Mouse (Mus musculus): Measurements from ENCODE around the gene Ino80d.
A peak's percentile ranks its signal among the peaks of the same experiment; 100 is the strongest.

Ino80d gene

DNA sequence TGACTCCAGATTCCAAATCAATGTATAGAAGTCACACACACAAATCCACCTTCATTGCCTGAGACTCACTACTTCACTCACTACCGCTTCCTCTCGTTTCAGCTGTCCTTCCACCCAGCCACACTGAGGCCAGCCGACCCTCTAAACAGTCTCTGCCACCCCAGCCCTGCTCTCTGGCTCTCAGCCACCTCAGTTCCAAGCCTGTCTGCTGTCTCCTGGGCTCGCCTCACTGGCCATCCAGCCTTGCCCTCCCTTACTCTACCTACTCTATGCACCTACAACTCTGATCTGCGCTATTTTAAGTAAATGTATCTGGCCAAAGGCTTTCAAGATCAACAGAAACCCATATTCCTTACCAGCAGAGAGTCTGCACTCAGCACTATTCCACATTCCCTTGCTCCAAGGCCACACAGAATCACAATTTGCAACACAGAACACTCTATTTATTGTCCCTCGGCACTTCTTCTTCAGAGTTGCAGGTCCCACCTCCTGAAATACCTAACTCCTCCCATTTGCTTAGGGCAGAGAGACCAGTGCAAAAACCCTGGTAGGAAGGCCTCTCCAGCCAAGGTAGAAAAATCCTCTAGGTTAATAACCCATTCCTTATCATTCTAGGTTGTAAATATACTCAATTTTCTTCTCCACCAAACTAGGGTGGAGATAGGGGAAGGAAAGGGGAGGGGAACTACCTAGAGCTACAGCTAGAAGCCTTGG is 6.7 kb downstream of the Ino80d start:
- DNase-seq (ENCODE audit: extremely low read depth, low read depth, low spot score): no peak

DNA sequence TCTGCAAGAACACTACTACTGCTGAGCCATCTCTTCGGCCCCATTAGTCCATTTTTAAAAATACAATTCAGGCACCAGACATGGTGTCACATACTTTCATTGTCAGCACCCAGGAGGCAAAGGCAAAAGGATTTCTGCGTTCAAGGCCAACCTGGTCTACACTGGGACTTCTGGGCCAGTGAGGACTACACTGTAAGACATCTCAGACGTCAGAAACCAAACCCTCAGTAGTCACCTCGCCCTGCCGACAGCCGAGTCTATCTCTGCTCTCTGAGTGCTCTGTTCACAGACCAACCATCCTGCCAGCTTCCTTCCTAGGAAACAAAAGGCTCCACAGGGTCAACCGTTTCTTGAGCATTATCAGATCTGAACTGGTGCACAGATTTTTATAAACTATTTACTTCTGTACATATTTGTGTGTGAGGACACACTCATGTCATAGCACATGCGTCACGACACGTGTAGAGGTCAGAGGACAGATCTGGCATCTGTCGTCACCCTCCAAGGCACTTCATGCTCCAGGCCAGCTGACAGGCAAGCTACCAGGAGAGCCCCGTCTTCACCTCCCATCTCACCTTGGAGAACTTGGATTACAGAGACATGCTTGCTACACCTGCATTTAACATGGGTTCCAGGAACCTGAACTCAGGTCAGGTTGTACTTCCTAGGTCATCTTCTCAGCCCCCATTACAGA is 11.6 kb downstream of the Ino80d start:
- DNase-seq (ENCODE audit: extremely low read depth, low read depth, low spot score): no peak

DNA sequence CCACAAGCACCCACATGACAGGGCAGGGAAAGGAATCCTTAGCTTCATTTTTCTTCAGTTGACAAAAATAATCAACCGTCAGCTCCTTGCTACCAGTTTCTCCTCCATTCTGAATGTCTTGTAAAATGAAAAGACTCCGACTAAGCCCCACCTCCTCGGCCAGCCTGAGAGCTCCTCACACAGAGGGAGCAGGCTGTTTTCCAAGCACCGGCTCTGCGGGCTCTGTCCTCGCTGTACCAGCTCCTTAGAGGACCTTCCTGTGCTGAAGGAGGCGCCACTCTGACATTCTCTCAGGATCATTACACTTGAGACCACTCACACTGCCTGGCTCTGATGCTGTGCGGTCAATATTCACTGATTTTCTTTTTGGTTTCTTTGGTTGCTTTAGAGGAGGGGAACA is 14.3 kb downstream of the Ino80d start:
- no peak for DNase-seq (ENCODE audit: extremely low read depth, low read depth, low spot score)

DNA sequence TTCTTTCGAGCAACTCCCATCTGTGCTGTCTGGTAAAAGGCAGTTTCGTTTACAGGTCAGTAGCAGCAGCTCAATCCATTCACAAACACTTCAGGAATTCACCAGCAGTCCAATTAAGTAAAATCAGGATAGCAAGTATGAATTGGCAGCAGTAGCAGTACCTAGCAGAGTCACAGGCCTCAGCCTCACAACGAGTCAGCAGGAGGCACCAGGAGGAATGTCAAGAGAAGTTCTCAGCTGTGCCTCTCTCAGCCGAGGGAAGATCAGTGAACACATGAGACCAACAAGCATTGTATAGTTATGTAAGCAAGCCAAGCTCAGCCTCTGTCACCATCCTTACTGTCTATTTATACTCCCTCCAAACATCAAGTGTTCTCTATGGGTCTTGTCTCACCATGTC is 15.6 kb downstream of the Ino80d start:
- DNase-seq (ENCODE audit: extremely low read depth, low read depth, low spot score): no peak

GRCm38 (mm10) chr1:63096071-63096470 is 18.4 kb downstream of the Ino80d start:
- DNase-seq (ENCODE audit: extremely low read depth, low read depth, low spot score): no peak

DNA sequence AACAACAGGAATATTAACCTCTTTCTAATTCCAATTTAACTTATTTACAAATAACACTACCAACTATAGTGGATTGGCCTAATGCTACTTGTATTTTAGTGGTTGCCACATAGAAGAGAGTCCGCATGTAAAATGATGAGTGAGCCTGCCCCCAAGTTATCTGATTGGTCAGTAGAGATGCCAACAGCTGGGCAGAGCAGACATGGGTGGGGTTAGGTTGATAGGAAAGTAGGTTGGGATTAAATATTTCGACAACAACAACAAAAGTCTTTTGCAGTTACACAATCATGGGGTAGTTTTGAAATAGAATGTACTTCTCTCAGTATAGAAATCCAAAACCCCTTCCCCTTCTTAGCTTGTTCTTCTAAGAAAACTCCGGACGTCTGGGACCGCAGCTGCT is 24.7 kb downstream of the Ino80d start:
- peak; percentile 34 for DNase-seq (ENCODE audit: extremely low read depth, low read depth, low spot score)

- no peak for DNase-seq (ENCODE audit: extremely low read depth, low read depth, low spot score)
Observed at GRCm38 (mm10) chr1:63088614-63089013, 25.9 kb downstream of the Ino80d start.

GRCm38 (mm10) chr1:63080277-63080676 is 34.2 kb downstream of the Ino80d start:
- no peak for DNase-seq (ENCODE audit: extremely low read depth, low read depth, low spot score)

GRCm38 (mm10) chr1:63076383-63076782 is 38.1 kb downstream of the Ino80d start:
- DNase-seq (ENCODE audit: extremely low read depth, low read depth, low spot score): no peak

DNA sequence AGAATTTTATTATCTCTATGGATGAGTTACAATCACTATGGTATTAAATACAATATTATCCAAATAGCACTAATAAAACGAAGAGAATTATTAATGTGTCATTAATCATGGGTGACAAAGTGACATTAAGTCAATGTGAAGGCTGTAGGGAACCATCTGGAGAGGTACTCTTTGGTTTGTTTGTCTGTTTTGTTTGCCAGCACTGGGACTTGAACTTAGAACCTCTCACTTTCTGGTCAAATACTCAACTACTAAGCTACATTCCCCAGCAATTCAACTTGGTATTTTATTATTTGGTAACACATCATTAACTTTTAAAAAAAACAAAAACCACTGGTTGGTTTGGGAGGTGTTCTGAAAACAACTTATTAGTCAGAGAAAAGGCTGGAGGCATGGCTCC is 43.1 kb downstream of the Ino80d start:
- DNase-seq (ENCODE audit: extremely low read depth, low read depth, low spot score): no peak

DNA sequence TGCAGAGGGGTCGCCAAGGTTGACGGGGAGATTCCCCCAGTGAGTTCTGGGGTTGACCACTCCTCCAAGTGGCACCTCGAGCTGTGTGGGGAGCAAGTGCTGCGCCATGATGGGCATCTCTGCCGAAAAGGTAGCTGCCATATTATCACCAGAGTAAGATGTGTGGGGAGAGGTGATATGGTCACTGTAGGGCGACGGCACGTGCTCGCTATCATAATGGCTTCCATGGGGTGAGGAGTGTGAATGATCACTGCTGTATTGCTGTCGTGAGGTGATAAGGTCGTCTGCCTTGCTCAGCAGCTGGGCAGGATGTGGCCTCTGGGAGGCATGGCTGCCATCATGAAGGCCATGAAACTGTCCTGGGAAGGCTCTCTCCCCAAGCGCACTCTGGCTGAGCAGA is 56.1 kb downstream of the Ino80d start:
- no peak for DNase-seq (ENCODE audit: extremely low read depth, low read depth, low spot score)

DNA sequence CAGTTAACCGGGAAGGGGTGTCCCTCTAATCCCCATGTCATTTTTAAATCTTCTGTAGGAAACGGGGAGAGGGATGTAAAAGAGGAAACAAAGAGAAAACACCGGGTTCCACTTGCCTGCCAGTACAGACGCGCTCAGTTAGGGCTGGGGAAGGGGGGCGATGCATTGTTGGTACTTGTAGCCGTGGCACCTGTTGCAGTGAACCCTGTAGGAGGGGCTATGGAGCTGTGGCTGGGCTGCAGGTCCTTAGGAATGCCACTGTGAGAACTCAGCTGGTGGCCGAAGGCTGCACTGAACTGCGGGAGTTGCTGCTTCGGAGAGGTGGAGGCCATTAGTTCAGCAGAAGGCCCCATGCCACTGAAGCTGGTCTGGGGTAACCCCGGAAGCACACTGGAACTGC is 56.6 kb downstream of the Ino80d start:
- DNase-seq (ENCODE audit: extremely low read depth, low read depth, low spot score): no peak

- DNase-seq (ENCODE audit: extremely low read depth, low read depth, low spot score): no peak
Observed at GRCm38 (mm10) chr1:63057318-63057717, 57.1 kb downstream of the Ino80d start.

- no peak for DNase-seq (ENCODE audit: extremely low read depth, low read depth, low spot score)
Observed at GRCm38 (mm10) chr1:63055386-63055785, 59.1 kb downstream of the Ino80d start.

- no peak for DNase-seq (ENCODE audit: extremely low read depth, low read depth, low spot score)
Observed at GRCm38 (mm10) chr1:63050866-63051265, 63.6 kb downstream of the Ino80d start.

DNA sequence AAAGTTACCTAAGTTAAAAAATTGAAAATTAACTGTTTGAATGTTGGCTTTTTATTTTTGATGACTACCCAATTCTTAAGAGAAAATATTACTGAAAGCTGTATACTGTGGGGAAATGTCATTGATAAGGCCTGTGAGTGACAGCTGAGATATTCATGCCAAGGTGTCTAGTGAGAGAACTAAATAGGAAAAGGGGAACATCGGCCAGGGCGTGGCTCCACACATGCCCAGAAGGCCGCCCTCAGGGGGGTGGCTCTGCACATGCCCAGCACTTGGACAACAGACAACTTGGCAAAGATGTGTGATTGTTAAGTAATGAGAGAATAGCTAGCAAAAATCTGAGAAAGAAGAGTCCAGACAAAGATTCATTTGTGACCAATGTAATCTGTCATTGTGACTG is 64.5 kb downstream of the Ino80d start:
- DNase-seq (ENCODE audit: extremely low read depth, low read depth, low spot score): no peak

DNA sequence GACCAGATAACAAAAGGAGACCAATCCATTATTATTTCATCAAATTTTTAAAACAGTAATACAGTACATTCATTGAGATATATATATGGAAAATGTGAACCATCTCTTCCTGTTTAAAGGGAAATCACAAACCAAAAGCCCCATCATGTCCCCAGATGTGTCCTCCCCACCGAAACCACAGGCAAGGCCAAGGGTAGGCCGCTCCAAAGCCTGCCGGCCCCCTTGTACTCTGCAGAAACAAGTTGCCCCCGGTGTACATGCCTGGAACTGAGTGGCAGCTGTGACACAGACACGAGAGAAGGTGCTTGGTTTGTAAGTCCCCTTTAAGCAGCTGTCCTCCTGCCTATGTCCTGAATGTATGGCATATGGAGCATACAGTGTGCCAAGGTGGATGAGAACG is 66.5 kb downstream of the Ino80d start:
- DNase-seq (ENCODE audit: extremely low read depth, low read depth, low spot score): no peak

GRCm38 (mm10) chr1:63032929-63033328 is 81.5 kb downstream of the Ino80d start:
- DNase-seq (ENCODE audit: extremely low read depth, low read depth, low spot score): no peak

DNA sequence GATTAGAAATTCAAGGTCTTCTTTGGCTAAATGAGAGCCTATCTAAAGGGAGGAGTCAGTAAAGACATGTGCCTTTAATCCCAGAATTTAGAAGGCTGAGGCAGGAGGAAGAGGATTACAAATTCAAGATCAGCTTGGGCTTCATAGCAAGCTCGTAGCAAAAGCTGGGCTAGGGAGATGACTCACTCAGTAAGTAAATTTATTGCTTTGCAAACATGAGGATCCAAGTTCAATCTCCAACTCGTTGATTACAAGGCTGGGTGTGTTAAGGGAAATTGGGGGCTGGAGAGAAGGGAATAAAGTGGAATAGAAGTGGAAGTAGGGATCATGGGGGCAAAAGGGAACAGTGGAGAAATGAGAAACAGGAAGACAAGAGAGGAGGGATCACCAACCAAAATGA is 94.6 kb downstream of the Ino80d start:
- no peak for DNase-seq (ENCODE audit: extremely low read depth, low read depth, low spot score)

- DNase-seq (ENCODE audit: extremely low read depth, low read depth, low spot score): no peak
Observed at GRCm38 (mm10) chr1:63005013-63005646, 109.3 kb downstream of the Ino80d start.

DNA sequence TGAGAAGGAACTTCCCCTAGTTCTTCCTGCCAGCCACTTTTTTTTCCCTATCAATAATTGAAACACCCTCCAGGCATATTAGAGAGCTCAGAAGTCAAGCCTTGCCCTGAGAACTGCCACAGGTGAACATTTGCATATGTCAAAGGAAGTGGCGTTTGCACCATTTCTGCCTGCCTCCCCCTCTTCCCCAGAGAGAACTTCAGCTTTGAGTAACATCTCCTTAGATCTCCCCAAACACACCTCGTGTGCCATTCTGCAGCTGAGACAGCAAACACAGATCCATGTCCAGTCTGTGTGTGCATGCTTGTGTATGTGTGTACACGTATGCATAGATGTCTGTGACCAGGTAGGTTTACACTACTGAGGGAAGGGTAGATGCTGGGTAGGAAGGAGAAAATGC is 112.6 kb downstream of the Ino80d start:
- DNase-seq (ENCODE audit: extremely low read depth, low read depth, low spot score): no peak

- no peak for DNase-seq (ENCODE audit: extremely low read depth, low read depth, low spot score)
Observed at GRCm38 (mm10) chr1:62993348-62993747, 121.1 kb downstream of the Ino80d start.

All from fat pad, adult 2 months (tissue).